Mouse (Mus musculus): ENCODE measurements around the gene 4930474N05Rik.

DNA sequence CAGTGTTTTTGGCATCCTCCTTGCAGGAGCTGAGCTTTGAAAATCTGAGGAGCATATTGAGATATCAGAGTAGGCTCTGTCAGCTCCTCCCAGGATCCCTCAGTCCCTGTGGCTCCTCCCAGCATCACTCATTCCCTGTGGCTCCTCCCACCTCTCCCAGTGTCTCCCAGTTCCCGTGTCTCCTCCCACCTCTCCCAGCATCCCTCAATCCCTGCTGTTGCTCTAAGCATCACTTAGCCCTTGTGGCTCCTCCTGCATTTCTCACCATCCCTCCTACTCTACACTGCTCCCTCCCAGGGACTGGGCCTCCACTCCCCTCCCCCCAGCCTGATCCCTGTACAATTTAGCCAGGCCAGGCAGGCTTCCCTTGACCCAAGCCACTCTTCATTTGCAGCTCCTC is 6.0 kb downstream of the 4930474N05Rik start:
- TF ChIP-seq NRF1 (IDR thresholded peaks at IDR 0.05; ENCODE audit: insufficient read depth, low read depth, low read length, poor library complexity, severe bottlenecking) (no peak), CTCF (IDR thresholded peaks at IDR 0.05 in 2 of 3, conservative IDR thresholded peaks at IDR 0.05 in 1 of 3; ENCODE audit: control insufficient read depth in 1 of 3, insufficient read depth in 1 of 3, low read depth in 2 of 3, low read length in 3 of 3, poor library complexity in 1 of 3, severe bottlenecking in 1 of 3) (no peak), MYC (IDR thresholded peaks at IDR 0.05; ENCODE audit: low read depth, low read length) (no peak), MAX (IDR thresholded peaks at IDR 0.05; ENCODE audit: low read length) (no peak), POLR2A (IDR thresholded peaks at IDR 0.05; ENCODE audit: control insufficient read depth in 1 of 2, insufficient read depth in 1 of 2, low read depth in 1 of 2, low read length in 2 of 2, poor library complexity in 1 of 2) (no peak), MAZ (IDR thresholded peaks at IDR 0.05; ENCODE audit: low read depth, low read length) (no peak)

All from MEL (cell line).